Mouse (Mus musculus): ENCODE measurements around the gene Pif1.
A peak's percentile ranks its signal among the peaks of the same experiment; 100 is the strongest.

Pif1 gene

DNA sequence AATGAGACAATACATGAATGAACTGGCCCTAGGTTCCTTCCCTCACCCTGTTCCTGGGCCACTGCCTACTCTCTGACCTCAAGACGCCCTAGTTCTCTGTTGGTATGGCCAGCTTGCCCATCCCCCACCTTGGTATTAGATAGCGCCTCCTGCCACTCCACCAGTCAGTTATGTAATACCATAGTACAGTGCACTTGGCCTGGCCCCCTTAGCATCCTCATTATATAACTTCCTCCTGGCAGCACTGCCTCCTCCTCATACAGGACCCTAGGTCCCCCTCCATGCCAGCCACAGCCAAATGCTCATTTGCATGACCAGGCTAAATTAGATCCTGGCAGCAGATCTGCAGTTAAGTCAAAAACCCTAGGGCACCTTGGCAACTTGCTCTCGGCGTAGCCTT lies 25.9 kb upstream of the Pif1 start:
- peak; percentile 55 for DNase-seq (ENCODE audit: low spot score)

GRCm38 (mm10) chr9:65562081-65562506 lies 24.9 kb upstream of the Pif1 start:
- DNase-seq (ENCODE audit: low spot score), result peak; percentile 72

- no peak for DNase-seq (ENCODE audit: low spot score)
Measured at GRCm38 (mm10) chr9:65563073-65563472, 23.9 kb upstream of the Pif1 start.

- DNase-seq (ENCODE audit: low spot score), result no peak
Measured at GRCm38 (mm10) chr9:65564698-65565097, 22.3 kb upstream of the Pif1 start.

DNA sequence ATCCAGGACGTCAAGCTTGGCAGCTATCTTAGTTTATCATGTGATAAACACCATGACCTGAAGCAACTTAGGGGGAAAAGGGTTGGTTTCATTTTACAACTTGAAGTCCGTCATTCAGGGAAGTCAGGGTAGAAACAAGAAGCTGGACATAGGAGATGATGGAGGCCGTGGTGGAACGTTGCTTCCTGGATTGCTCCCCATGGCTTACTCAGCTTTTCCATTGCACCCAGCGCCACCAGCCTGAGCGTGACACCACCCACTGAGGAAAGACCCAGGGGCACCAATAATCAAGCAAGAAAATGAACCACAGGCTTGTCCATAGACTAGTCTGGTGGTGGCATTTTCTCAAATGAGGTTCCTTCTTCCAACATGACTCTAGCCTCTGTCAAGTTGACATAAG lies 18.2 kb upstream of the Pif1 start:
- DNase-seq (ENCODE audit: low spot score), result no peak

GRCm38 (mm10) chr9:65569491-65569971 lies 17.4 kb upstream of the Pif1 start:
- DNase-seq (ENCODE audit: low spot score), result no peak

- DNase-seq (ENCODE audit: low spot score), result no peak
Measured at GRCm38 (mm10) chr9:65572837-65573236, 14.1 kb upstream of the Pif1 start.

- DNase-seq (ENCODE audit: low spot score), result no peak
Measured at GRCm38 (mm10) chr9:65574513-65575392, 12.2 kb upstream of the Pif1 start.

DNA sequence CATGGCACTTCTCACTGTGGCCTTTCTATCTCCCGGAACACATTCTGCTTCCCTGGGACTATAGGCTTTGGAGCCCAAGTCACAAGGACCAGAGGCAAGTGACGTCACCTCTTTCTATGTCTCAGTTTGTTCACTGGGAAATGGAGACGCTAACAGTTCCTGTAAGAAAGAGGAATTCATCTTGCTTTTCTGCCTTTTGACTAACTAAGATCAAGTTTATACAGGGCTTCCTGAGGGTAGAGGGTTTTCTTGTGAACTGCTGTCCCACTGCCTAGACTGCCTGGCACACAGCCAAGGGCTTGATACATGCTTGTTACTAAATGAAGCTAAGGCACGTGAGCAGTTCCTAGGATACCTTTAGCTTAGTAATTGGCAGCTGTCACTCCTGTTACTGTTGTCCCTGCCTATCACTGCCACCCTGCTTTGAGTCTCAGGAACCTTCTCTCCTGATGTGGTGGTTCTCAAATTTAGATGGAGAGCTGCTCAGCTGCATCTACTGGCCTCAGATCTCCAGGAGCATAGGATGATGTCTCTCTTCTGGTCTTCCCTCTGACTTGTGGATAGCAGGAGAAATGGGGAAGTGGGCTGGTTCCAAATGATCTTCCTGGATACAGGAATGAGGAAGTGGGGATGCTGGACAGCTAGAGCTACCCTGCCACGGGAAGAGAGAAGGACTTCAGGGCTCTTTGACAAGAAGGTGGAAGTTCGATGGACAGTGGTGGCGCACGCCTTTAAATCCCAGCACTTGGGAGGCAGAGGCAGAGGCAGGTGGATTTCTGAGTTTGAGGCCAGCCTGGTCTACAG lies 11.4 kb upstream of the Pif1 start:
- DNase-seq (ENCODE audit: low spot score), result peak; percentile 79

DNA sequence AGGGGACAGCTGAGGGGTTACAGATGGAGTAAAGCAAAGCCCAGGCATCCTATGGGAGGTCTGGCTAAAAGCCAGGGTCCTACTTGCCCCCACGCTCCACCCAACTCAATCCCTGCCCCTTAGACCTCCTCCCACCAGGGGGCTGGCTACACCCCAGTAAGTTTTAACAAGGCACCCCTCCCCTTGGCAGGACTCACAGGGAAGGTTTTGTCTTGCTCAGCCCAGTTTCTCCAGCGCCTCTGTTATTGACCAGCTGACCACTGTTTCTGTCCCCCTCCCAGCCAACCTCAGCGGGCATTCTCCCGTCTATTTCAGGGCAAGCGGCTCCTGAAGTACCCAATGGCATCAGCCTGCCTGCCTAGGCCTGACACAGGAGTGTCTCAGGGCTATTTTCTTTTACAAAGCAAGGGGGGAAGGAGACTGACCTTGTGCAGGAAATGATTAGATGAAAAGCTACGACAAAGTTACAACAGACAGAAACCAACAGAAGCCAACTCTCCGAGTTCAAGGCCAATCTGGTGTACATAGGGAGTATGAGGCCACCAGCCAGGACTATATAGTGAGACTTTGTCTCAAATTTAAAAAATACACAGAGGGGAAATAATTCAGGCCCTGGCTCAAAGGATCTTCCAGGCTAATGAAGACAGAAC lies 10.0 kb upstream of the Pif1 start:
- DNase-seq (ENCODE audit: low spot score), result peak; percentile 72

DNA sequence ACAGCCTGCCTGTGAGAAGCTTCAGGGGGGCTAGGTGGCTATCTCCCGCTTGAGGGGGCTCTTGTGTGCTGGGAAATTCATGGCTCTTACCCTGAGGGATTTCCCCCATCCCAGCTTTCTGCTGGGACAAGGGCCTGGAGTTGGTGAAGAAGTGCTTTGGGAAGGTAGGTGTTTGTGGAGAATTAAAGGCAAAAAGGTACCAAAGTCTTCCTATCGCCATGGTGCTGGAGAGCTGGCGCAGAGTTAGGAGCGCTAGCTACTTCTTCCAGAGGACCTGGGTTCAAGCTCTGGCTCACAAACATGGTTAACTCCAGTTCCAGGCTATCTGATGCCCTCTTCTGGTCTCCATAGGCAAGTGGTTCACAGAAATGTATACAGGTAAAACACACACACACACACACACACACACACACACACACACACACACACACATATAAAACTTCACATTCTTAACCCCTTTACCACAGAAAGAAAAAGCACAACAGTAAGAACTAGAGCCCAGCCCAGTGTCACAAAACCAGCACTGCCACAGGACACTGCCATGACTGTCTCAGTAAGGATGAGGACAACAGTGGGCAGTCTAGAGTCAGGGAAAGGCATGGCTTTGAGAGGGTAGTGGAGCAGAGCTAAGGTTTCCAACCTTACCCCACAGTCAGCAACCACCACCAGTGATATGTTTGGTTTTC lies 9.3 kb upstream of the Pif1 start:
- DNase-seq (ENCODE audit: low spot score), result no peak

GRCm38 (mm10) chr9:65578801-65579249 lies 8.1 kb upstream of the Pif1 start:
- DNase-seq (ENCODE audit: low spot score), result peak; percentile 53

DNA sequence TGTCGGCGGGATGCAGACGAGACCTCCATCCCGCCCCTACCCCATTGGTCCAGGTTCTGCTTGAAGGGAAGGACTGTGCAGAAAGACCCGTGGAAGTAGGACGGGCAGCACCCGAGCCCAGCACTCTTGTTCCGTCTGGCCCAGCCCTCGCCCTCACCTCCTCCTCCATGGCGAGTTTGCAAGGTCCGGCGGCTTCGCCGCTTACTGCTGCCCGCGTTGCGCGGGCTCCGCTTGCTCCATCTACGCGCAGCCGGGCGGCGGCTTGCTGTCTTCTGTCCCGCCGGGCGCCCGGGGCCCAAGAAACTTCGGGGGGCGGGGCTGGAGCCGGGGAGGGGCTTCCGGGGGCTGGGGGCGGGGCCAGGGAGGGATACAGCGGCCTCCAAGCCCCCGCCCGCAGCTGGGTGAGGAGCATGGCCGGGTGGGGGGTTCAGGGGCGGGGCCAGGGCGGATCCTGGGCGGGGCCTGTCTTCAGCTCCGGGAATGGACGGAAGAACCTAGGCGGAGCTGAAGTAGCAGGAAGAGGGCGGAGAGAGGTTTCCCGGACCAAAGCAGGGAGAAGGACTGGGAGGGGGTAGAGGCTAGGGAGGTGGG lies 7.1 kb upstream of the Pif1 start, which contains the start of gene Plekho2:
Gene Plekho2 (minus strand): TSS at position 260 of the 591 bp plus-strand sequence.
- DNase-seq (ENCODE audit: low spot score), result peak; percentile 98

- peak; percentile 89 for DNase-seq (ENCODE audit: low spot score)
Measured at GRCm38 (mm10) chr9:65580401-65581256, 6.3 kb upstream of the Pif1 start.

DNA sequence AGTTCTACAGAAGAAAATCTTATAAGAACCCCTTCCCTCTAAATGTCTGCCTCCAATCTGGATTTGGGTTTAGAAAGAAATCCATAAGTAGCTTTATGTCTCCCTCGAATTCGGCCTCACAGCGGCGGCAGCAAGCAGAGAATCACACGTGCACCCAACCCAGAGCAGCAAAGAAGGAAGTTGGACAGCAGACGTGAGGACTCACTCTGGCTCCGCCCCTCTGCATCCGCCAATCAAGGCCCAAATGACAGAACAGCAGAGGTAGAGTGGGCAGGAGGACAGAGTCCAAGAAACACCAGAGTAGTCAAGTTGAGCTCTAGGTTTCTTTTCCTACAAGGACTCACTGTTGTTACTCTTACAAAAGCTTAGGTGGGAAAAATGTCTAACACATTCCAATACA lies 3.9 kb upstream of the Pif1 start:
- peak; percentile 59 for DNase-seq (ENCODE audit: low spot score)

- no peak for DNase-seq (ENCODE audit: low spot score)
Measured at GRCm38 (mm10) chr9:65587270-65587572, 261 bp downstream of the Pif1 start.

DNA sequence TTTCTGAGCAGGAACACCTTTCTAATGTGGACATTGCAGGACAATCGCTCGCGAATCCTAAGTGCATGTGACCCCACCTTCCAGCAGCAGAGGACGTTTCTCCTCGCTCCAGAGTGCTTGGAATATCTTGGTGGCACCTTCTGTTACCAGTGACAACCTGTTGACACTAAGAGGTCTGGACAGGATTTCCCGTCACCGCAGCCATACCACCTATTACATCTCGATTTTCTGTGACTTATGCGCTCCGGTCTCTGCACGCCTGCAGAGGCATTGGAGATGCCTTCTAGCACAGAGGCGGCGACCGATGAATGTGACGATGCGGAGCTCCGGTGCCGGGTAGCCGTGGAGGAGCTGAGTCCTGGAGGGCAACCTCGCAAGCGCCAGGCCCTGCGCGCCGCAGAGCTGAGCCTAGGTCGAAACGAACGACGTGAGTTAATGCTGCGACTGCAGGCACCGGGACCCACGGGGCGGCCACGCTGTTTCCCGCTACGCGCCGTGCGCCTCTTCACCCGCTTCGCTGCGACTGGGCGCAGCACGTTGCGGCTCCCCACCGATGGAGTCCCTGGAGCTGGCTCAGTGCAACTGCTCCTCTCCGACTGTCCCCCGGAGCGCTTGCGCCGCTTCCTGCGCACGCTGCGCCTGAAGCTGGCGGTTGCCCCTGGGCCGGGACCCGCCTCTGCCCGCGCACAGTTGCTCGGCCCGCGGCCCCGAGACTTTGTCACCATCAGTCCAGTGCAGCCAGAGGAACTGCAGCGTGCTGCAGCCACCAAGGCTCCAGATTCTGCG lies 806 bp downstream of the Pif1 start:
- DNase-seq (ENCODE audit: low spot score), result peak; percentile 62

- DNase-seq (ENCODE audit: low spot score), result no peak
Measured at GRCm38 (mm10) chr9:65589091-65589490, 2.1 kb downstream of the Pif1 start.

- no peak for DNase-seq (ENCODE audit: low spot score)
Measured at GRCm38 (mm10) chr9:65592721-65593120, 5.8 kb downstream of the Pif1 start.

DNA sequence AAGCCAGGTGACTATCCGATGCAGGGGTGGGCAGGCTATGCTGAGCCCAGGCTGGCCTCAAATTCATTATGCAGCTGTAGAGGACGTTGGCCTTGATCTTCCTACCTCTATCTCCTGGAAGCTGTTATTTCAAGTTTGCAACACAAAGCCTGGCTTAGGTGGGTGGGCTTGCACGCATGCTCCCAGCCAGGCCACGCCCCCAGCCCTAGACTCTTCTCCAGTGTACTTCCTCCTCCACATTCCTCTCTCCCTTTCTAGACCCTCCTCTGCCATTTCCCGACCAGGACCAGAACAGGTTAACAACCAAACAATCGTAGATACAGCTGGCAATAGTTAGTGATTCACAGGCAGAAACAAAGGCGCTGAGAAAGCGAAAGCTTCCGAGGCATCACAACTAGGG lies 6.6 kb downstream of the Pif1 start:
- no peak for DNase-seq (ENCODE audit: low spot score)
